Mouse (Mus musculus) liver, postnatal 0 days (tissue): Measurements from ENCODE around the gene Srms.

Experiments used
- CTCF ChIP-seq: sonication (generic); IDR thresholded peaks from 2 replicates; pipeline ENCODE4 v1.5.1; 2016; ENCODE audit warnings: antibody characterized with exemption, low read depth
- EP300 ChIP-seq: IDR thresholded peaks from 2 replicates; pipeline ENCODE4 v1.6.1; 2016; ENCODE audit warnings: antibody characterized with exemption, low read depth, mild to moderate bottlenecking

GRCm38 (mm10) chr2:181160821-181161220 lies 52.2 kb downstream of the Srms start:
- TF ChIP-seq CTCF (no peak), EP300 (no peak)
